Mouse (Mus musculus): Measurements from ENCODE around the gene Atf7. TPM values are rescaled to one million over a fixed set of nuclear protein-coding genes. Genes with fewer than 3 reads are reported as not detected.

Atf7 gene
- total and polyA plus RNA-seq, 2 experiments from 2014 or later, result 16.2 to 20.6 TPM

- ATAC-seq (ENCODE audit: insufficient read depth, low read depth) (no peak; the same call in 1 of the 2 replicates), DNase-seq (ENCODE audit: low spot score) (no peak)
- Histone ChIP-seq H3K4me2 (ENCODE audit: low read depth, low read length) (peak overlapping the region; percentile 94), H3K27me3 (ENCODE audit: control insufficient read depth, insufficient read depth, low read length) (no peaks in the 10 kb centered on the region), H3K36me3 (replicated peaks; ENCODE audit: control insufficient read depth, insufficient read depth, low read length) (no peaks in the 10 kb centered on the region), H3K4me1 (ENCODE audit: control insufficient read depth, insufficient read depth) (peaks cover 13% of the 10 kb centered on the region), H3K9me3 (replicated peaks; ENCODE audit: control insufficient read depth, low read length) (no peaks in the 10 kb centered on the region), H3K4me3 (ENCODE audit: low read depth, low read length) (peak overlapping the region; percentile 60), H3K9ac (replicated peaks; ENCODE audit: low read depth, low read length) (peak overlapping the region; percentile 62), H3K27ac (ENCODE audit: low read depth) (peak overlapping the region; percentile 95)
- TF ChIP-seq CTCF (IDR thresholded peaks at IDR 0.05; ENCODE audit: low read depth), result no peak
- no peak for TF ChIP-seq EP300 (IDR thresholded peaks at IDR 0.05; ENCODE audit: low read depth)
- 2% methylated on average over 18 of the region's 18 CpGs for WGBS
These were observed 407 bp upstream of the Atf7 start for GRCm38 (mm10) chr15:102625687-102626055.

GRCm38 (mm10) chr15:102624291-102624969, 834 bp downstream of the Atf7 start:
- ATAC-seq (ENCODE audit: insufficient read depth, low read depth), result no peak
- Histone ChIP-seq H3K36me3 (replicated peaks; ENCODE audit: control insufficient read depth, insufficient read depth, low read length) (peaks cover 4% of the 10 kb centered on the region), H3K4me2 (ENCODE audit: low read depth, low read length) (peak overlapping the region; percentile 94), H3K9me3 (replicated peaks; ENCODE audit: control insufficient read depth, low read length) (no peaks in the 10 kb centered on the region), H3K4me1 (ENCODE audit: control insufficient read depth, insufficient read depth) (peaks cover 13% of the 10 kb centered on the region), H3K27ac (ENCODE audit: low read depth) (peak overlapping the region; percentile 95), H3K4me3 (ENCODE audit: low read depth, low read length) (peak overlapping the region; percentile 60), H3K27me3 (ENCODE audit: control insufficient read depth, insufficient read depth, low read length) (no peaks in the 10 kb centered on the region), H3K9ac (replicated peaks; ENCODE audit: low read depth, low read length) (peak overlapping the region; percentile 62)
- TF ChIP-seq EP300 (IDR thresholded peaks at IDR 0.05; ENCODE audit: low read depth) (no peak), CTCF (IDR thresholded peaks at IDR 0.05; ENCODE audit: low read depth) (no peak)
- DNase-seq (ENCODE audit: low spot score), result peak; percentile 19
- WGBS, result 1% methylated on average over 17 of the region's 17 CpGs

GRCm38 (mm10) chr15:102623121-102623520, 2.1 kb downstream of the Atf7 start:
- no peak overlapping the region for H3K4me3 ChIP-seq (ENCODE audit: low read depth, low read length)

GRCm38 (mm10) chr15:102622536-102622935, 2.7 kb downstream of the Atf7 start:
- H3K4me3 ChIP-seq (ENCODE audit: low read depth, low read length), result no peak overlapping the region
- peaks cover 13% of the 10 kb centered on the region for H3K4me1 ChIP-seq (ENCODE audit: control insufficient read depth, insufficient read depth)
- H3K9me3 ChIP-seq (replicated peaks; ENCODE audit: control insufficient read depth, low read length), result no peaks in the 10 kb centered on the region
- no peak overlapping the region for H3K9ac ChIP-seq (replicated peaks; ENCODE audit: low read depth, low read length)
- TF ChIP-seq EP300 (IDR thresholded peaks at IDR 0.05; ENCODE audit: low read depth), result no peak
- TF ChIP-seq CTCF (IDR thresholded peaks at IDR 0.05; ENCODE audit: low read depth), result no peak
- no peak overlapping the region for H3K4me2 ChIP-seq (ENCODE audit: low read depth, low read length)
- no peak for DNase-seq (ENCODE audit: low spot score)
- H3K27me3 ChIP-seq (ENCODE audit: control insufficient read depth, insufficient read depth, low read length), result no peaks in the 10 kb centered on the region
- no peak for ATAC-seq (ENCODE audit: insufficient read depth, low read depth)
- H3K36me3 ChIP-seq (replicated peaks; ENCODE audit: control insufficient read depth, insufficient read depth, low read length), result peaks cover 6% of the 10 kb centered on the region
- H3K27ac ChIP-seq (ENCODE audit: low read depth), result no peak overlapping the region

More at GRCm38 (mm10) chr15:102623121-102623520, 2.1 kb downstream of the Atf7 start:
- TF ChIP-seq EP300 (IDR thresholded peaks at IDR 0.05; ENCODE audit: low read depth), result no peak
- TF ChIP-seq CTCF (IDR thresholded peaks at IDR 0.05; ENCODE audit: low read depth), result no peak
- H3K4me1 ChIP-seq (ENCODE audit: control insufficient read depth, insufficient read depth), result peaks cover 13% of the 10 kb centered on the region
- no peaks in the 10 kb centered on the region for H3K9me3 ChIP-seq (replicated peaks; ENCODE audit: control insufficient read depth, low read length)
- no peak overlapping the region for H3K27ac ChIP-seq (ENCODE audit: low read depth)
- H3K36me3 ChIP-seq (replicated peaks; ENCODE audit: control insufficient read depth, insufficient read depth, low read length), result peaks cover 6% of the 10 kb centered on the region
- H3K27me3 ChIP-seq (ENCODE audit: control insufficient read depth, insufficient read depth, low read length), result no peaks in the 10 kb centered on the region
- 81% methylated on average over 3 of the region's 3 CpGs for WGBS
- no peak overlapping the region for H3K9ac ChIP-seq (replicated peaks; ENCODE audit: low read depth, low read length)
- ATAC-seq (ENCODE audit: insufficient read depth, low read depth) (no peak), DNase-seq (ENCODE audit: low spot score) (no peak)
- H3K4me2 ChIP-seq (ENCODE audit: low read depth, low read length), result 0 out of 2 replicates have a peak overlapping the region, but pooled peaks have one; percentile 94

GRCm38 (mm10) chr15:102620765-102621164, 4.5 kb downstream of the Atf7 start:
- H3K27ac ChIP-seq (ENCODE audit: low read depth), result no peak overlapping the region
- peaks cover 6% of the 10 kb centered on the region for H3K36me3 ChIP-seq (replicated peaks; ENCODE audit: control insufficient read depth, insufficient read depth, low read length)
- H3K4me3 ChIP-seq (ENCODE audit: low read depth, low read length), result no peak overlapping the region
- H3K27me3 ChIP-seq (ENCODE audit: control insufficient read depth, insufficient read depth, low read length), result no peaks in the 10 kb centered on the region
- no peak overlapping the region for H3K9ac ChIP-seq (replicated peaks; ENCODE audit: low read depth, low read length)
- DNase-seq (ENCODE audit: low spot score) (no peak), ATAC-seq (ENCODE audit: insufficient read depth, low read depth) (no peak)
- 87% methylated on average over 1 of the region's 1 CpGs for WGBS
- H3K4me2 ChIP-seq (ENCODE audit: low read depth, low read length), result no peak overlapping the region
- no peaks in the 10 kb centered on the region for H3K9me3 ChIP-seq (replicated peaks; ENCODE audit: control insufficient read depth, low read length)
- peaks cover 10% of the 10 kb centered on the region for H3K4me1 ChIP-seq (ENCODE audit: control insufficient read depth, insufficient read depth)
- TF ChIP-seq EP300 (IDR thresholded peaks at IDR 0.05; ENCODE audit: low read depth) (no peak), CTCF (IDR thresholded peaks at IDR 0.05; ENCODE audit: low read depth) (0 out of 2 replicates have a peak, but pooled peaks have one; percentile 5)

- Histone ChIP-seq H3K27ac (ENCODE audit: low read depth) (no peak overlapping the region), H3K27me3 (ENCODE audit: control insufficient read depth, insufficient read depth, low read length) (no peaks in the 10 kb centered on the region), H3K4me1 (ENCODE audit: control insufficient read depth, insufficient read depth) (peaks cover 9% of the 10 kb centered on the region), H3K9ac (replicated peaks; ENCODE audit: low read depth, low read length) (no peak overlapping the region), H3K4me2 (ENCODE audit: low read depth, low read length) (no peak overlapping the region), H3K4me3 (ENCODE audit: low read depth, low read length) (no peak overlapping the region), H3K9me3 (replicated peaks; ENCODE audit: control insufficient read depth, low read length) (no peaks in the 10 kb centered on the region), H3K36me3 (replicated peaks; ENCODE audit: control insufficient read depth, insufficient read depth, low read length) (peaks cover 6% of the 10 kb centered on the region)
- 92% methylated on average over 5 of the region's 5 CpGs for WGBS
- DNase-seq (ENCODE audit: low spot score) (no peak), ATAC-seq (ENCODE audit: insufficient read depth, low read depth) (no peak)
- no peak for TF ChIP-seq CTCF (IDR thresholded peaks at IDR 0.05; ENCODE audit: low read depth)
- no peak for TF ChIP-seq EP300 (IDR thresholded peaks at IDR 0.05; ENCODE audit: low read depth)
These were observed 5.8 kb downstream of the Atf7 start for GRCm38 (mm10) chr15:102619486-102619885.

All from heart, postnatal 0 days (tissue).